Mouse (Mus musculus): ENCODE data around the gene Fadd.

Fadd gene

GRCm38 (mm10) chr7:144534773-144535172 is 47.5 kb downstream of the Fadd start:
- DNase-seq (ENCODE audit: low spot score in 2 of 2): no peak

DNA sequence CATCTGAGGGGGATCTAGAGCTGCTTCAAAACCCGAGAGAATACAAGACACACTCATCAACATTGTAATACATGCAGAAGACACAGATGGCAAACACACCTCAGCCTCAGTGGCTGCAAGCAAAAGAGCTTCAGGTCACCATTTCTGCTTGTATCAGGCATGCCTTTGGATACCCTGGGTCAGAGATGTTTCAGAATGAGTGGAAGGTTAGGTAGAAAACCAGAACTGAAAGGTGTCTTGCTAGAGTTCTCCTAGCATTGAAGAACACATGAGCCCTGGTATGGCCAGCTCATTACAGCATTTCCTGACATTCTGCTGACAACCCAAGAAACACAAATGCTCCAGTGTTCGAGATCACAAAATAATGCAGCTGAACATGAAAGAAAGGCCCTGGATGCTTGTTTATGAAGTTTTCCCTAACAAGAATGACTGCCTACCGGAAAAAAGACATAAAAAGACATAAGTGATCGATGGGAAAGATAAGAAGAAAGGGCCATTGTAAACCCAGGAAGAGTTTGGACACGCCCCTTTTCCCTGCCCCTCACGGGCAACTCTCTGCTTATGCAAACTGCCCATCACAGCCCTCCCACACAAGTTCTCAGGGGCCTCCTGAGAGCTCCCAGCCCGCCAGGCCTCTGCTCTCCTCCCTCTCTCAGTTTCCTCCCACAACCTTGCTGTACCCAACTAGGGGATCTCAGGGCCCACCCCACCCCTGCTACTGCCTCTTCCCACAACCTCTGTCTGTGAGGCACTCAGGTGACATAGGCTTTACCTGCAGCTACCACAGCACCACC is 50.5 kb downstream of the Fadd start:
- no peak for DNase-seq (ENCODE audit: low spot score in 2 of 2)

- DNase-seq (ENCODE audit: low spot score in 2 of 2): peak; percentile 34 to 39
These were observed 52.4 kb downstream of the Fadd start for GRCm38 (mm10) chr7:144529851-144530250.

- no peak for DNase-seq (ENCODE audit: low spot score in 2 of 2)
These were observed 54.5 kb downstream of the Fadd start for GRCm38 (mm10) chr7:144527723-144528221.
